Mouse (Mus musculus) spleen, adult 18-20 months (tissue): ENCODE data around the gene S100a1.

Experiments
- DNase-seq, 2 experiments: peaks; one replicate each; pipeline ENCODE4 v3.0.0; 2022; ENCODE audit warnings: mixed read lengths in 2 of 2

S100a1 gene

DNA sequence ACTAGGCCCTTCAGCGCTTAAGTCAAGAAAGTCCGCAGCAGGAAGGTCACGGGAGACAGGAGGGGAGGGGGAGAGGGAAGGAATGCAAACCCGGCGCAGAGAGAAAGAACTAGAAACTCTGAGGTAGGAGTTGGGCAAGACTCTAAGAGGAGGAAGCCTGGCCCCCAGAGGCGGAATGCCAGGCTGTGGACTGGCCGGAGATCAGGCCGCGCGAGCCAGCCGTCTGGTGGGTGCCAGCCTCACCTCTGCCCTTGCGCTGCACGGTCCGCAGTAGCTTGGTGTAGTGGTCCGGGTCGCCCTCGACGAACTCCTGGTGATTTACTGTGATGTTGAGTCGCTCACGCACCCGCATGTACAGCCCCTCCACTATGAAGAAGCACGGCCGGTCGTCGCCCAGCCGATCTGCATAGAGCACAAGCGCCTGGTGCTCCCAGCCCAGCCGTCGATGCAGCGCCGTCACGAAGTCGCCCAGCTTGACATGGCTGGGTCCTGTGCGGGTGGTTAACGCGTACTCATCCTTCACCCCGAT lies 49.6 kb downstream of the S100a1 start:
- DNase-seq: no peak

DNA sequence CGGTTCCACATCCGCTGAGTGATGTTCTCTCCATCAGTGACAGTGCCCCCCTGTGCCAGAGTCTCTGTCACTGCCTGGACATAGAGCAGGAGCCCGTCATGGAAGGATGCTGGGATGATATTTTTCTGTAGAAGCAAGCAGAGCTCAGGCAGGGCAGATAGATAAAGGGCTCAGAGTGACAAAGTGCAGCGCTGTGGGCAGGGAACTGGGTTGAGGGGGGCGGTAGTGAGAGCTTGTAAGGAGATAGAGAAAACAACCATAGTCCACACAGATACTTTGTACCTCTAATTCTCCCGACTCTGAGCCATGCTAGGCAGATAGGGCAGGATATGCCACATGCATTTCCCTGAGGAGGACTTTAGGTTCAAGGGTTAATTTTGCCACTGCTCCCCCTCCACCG lies 51.6 kb downstream of the S100a1 start:
- DNase-seq: no peak

DNA sequence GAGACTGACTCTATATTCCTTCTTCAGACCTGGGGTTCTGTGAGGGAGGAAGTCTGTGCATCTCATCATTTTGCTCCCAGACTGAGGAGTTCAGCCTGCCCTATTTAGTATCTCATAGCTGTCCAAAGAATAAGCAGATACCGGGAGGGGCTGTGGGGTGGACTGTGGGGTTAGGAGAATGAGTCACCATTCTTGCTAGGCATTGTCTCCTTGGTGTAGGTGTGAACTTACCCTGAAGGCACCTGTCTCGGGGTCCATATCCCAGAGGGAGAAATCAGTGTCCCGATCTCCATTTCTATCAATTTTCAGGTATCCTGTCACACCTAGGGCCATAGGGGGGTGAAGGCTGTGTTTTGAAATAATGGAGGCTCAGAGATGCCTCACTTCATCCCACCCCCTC lies 52.3 kb downstream of the S100a1 start:
- no peak for DNase-seq
